Mouse (Mus musculus): ENCODE data around the gene Nptx2. TPM values are rescaled to one million over a fixed set of nuclear protein-coding genes. Genes with fewer than 3 reads are reported as not detected.

Gene Nptx2
- polyA plus RNA-seq (2017; shearing (Covaris generic)) = not detected

DNA sequence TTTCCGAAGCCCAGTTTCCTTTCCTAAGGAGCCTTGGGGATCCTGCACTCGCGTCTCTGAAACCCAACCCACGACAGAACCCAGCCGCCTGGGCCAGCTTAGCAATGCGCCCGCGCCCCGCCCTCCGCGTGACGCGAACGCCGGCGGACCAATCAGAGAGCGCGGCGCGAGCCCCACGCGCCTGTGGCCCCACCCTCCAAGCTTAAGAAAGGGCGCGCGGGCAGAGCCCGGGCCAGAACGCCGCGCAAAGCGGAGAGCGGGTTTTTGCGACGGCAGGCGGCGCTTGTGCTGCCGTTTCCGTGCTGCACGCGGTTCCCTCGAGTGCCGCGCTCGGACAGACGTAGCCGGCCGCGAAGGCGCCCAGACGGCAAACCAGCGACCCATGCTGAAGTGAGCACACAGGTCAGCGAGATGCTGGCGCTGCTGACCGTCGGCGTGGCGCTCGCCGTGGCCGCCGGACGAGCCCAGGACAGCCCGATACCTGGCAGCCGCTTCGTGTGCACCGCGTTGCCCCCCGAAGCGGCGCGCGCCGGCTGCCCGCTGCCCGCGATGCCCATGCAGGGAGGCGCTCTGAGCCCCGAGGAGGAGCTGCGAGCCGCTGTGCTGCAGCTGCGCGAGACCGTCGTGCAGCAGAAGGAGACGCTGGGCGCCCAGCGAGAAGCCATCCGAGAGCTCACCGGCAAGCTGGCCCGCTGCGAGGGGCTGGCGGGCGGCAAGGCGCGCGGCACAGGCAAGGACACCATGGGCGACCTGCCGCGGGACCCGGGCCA is at the start of gene Nptx2:
TSS of gene Nptx2 (plus strand) at position 250 of the 770 bp plus-strand sequence.

Other genes starting within 250 kb of the Nptx2 start
- 0.46 TPM for gene Baiap2l1, start 187.8 kb upstream of the Nptx2 start, polyA plus RNA-seq (2017; shearing (Covaris generic))
- not detected for gene Tmem130, start 215.9 kb downstream of the Nptx2 start, polyA plus RNA-seq (2017; shearing (Covaris generic))
- 44.7 TPM for gene Trrap, start 221.8 kb downstream of the Nptx2 start, polyA plus RNA-seq (2017; shearing (Covaris generic))

Data from activated CD4-positive, CD25-positive, alpha-beta regulatory T cell, adult 9 weeks (primary cell).